Mouse (Mus musculus) right cerebral cortex, postnatal 10 days (tissue): Measurements from ENCODE around the gene Slc12a9.

Experiments used
- DNase-seq, 2 experiments: peaks; one replicate each; pipeline ENCODE4 v3.0.0; 2021; ENCODE audit warnings: low spot score in 2 of 2

The Slc12a9 gene

GRCm38 (mm10) chr5:137346388-137346787 lies 13.0 kb upstream of the Slc12a9 start:
- DNase-seq = no peak

DNA sequence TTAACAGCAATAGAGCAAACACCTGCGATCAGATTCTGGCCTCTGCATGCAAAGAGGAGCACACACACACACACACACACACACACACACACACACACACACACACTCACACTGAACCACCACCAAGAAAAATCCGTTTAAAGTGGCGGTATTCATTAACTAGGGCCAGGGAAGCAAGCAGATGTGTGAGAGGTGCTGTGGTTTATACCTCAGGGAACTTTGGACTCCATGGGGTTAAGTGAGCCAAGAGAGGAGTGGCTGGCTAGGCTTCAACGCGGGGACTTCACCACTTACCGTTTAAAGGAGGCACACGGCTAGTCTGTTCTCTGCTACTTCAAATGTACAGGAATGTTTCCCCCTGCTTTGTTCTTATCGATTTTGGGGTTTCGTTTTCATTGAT lies 12.4 kb upstream of the Slc12a9 start:
- no peak for DNase-seq

DNA sequence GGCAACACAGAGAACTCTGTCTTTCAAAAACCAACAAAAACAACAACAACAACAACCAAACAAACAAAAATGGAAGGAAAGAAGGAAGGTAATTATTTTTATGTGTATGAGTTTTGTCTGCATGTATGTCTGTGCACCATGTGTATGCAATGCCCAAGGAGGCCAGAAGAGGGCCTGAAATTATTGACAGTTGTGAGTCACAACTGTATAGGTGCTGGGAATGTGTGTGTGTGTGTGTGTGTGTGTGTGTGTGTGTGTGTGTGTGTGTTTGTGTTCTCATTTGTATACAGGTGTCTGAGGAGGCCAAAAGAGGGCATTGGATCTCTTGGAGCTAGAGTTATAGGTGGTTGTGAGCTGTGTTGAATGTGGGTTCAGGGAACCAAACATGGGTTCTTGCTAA lies 10.5 kb upstream of the Slc12a9 start:
- DNase-seq = no peak

DNA sequence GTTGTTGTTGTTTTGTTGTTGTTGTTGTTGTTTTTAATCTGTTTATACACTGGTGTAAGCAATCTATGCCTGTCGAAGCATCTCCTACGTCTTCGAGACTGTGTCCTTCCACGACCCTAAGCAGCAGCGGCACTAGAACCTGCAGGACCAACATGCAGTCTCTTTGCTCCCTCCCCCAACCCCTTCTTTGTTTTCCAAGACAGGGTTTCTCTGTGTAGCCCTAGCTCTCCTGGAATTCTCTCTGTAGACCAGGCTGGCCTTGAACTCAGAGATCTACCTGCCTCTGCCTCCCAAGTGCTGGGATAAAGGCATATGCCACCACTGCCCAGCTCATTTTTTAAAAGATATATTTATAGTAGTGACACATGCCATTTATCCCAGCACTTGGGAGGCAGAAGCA lies 10.0 kb upstream of the Slc12a9 start:
- DNase-seq = no peak

- DNase-seq = no peak
Observed at GRCm38 (mm10) chr5:137342407-137343012, 9.1 kb upstream of the Slc12a9 start.

GRCm38 (mm10) chr5:137340222-137340621 lies 6.8 kb upstream of the Slc12a9 start:
- DNase-seq = no peak

- DNase-seq = peak in 1 of 2 experiments; percentile 61
Observed at GRCm38 (mm10) chr5:137339290-137339979, 6.0 kb upstream of the Slc12a9 start.

- DNase-seq = no peak
Observed at GRCm38 (mm10) chr5:137338663-137339289, 5.4 kb upstream of the Slc12a9 start.

GRCm38 (mm10) chr5:137338256-137338655 lies 4.9 kb upstream of the Slc12a9 start:
- peak; percentile 96 for DNase-seq

DNA sequence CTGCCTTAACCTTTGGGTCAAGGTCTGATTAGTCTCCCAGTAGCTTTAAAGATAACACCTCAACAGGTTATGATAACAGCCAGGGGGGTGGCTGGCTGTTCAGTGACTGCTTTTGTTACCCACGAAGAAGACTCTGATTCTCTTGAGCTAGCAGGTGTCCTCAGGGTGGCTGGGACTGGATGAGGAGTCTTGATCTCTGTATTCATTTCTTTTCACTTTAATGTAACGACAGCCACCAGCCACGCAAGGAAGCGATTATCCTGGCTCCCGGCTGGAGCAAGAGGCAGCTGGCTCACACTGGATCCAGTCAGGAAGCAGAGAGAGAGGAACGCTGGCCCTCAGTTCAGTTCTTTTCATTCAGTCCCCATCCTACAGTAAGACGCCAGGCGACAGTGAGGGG lies 3.8 kb upstream of the Slc12a9 start:
- DNase-seq = no peak

DNA sequence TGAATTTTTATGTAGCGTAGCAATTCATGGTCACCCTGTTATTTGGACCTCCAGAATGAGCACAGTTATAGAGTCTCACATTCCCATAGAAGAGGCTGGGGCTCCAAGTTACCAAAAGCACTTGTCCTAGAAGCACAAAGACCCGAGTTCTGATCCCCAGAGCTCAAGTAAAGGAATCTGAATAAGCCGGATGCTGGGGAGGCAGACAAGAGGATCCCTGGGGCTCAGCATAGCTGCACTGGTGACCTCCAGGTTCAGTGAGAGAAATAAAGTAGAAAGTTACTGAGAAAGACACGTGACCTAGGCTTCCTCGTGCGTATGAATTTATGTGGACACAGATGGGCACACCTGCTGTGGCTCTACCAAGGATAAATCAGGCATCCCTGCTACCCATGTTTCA lies 1.7 kb upstream of the Slc12a9 start:
- DNase-seq = no peak

DNA sequence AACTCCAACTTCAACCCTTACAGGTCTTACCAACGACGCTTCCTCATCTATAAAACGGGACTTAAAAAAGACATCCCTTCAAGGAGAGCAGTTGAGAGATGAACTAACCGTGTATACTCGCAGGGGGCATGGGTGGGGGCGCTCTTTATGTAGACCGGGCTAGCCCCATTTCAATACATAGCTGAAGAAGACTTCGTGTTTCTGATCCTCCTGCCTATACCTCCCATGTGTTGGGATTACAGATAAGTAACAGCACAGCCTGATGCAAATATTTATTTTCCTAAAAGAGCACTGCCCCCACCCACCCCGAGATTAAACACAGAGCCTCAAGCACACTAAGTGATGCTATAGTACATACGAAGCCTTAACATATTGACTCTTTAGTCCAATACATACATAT lies 920 bp upstream of the Slc12a9 start:
- no peak for DNase-seq

DNA sequence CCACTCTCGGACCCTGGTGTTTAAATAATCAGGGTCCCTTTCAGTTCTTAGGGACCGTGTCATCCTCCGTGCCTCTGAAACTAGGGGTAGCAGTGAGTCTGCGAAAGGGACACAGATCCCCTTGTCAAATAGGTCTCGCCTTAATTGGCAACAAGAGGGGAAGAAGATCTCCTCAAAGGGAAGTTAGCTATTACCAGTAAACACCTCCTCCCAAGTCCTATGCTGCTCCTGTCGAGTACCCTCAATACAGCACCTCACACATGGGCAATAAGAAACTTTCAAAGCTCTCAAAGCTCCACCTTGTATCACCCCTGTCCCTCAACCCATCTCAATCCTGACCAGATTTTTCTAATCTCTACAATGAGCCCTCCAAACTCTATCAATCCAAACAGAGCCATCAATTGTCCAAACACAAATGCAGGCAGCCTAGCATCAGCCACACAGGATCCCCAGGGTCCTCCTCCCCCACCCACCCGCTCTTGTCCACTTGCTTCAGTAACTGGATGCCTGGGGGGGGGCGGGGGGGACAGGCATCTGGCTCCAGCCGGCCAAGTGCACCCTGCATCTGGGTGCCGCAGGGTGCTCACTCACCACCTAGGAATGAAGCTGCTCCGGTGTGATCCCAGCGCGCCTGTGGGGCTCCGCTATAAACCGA lies 413 bp downstream of the Slc12a9 start:
- DNase-seq = no peak

GRCm38 (mm10) chr5:137330910-137331309 lies 2.5 kb downstream of the Slc12a9 start:
- no peak for DNase-seq

GRCm38 (mm10) chr5:137320996-137321395 lies 12.4 kb downstream of the Slc12a9 start:
- no peak for DNase-seq

GRCm38 (mm10) chr5:137318570-137318969 lies 14.8 kb downstream of the Slc12a9 start:
- DNase-seq = no peak

DNA sequence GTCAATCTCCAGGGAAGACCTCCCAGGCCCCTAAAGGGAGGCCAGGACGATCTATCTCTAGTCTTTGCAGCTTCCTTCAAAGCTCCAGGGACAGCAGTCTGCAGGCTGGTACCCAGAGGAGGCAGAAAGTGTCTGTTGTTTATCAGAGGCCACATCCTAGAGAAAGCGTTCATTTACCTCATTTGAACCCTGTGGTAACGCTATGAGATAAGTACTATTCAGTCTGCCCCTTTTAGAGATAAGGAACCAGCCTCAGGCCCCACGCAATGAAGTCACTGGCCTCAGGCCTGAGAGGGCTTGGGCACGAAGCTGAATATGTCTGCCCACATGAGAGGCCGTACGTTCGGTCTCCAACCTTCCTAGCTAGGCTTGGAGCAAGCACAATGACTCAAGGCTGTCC lies 16.0 kb downstream of the Slc12a9 start:
- no peak for DNase-seq

DNA sequence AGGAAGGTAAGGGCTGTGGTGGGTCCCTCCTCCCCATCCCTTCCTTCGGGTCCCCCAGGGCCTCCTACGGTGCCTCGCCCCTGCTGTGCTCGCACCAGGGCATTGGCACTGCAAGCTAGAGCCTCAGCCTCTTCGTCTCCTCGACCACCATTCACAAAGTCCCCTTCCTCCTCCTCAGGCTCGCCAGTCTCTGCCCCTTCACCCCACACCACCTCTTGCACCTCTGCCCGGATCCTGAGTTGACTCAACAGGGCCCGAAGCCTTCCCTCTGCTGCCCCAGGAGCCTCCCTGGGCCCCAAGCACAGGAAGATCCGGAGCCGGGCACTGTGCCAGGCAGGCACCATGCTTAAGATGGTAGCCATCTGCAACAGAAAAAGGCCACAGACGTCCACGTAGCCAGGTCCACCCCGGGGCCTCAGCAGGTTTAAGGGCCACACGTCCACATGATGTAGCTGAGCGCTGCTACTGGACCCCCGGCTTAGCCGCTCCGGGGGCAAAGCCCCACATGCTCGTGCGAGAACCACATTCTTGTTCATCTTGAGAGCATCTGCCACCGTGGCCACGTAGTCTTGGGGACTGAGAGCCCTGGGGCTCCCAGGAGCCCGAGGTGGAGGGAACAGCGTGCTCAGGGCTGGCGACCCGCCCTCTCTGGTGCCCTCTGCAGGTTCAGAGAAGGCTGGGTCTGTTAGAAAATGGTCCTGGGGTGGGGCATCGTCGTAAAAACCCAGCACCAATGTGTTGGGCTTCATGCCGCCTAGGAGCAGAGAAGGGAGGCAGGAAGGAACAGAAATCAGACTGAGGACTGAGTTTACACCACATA lies 18.1 kb downstream of the Slc12a9 start:
- DNase-seq = no peak

DNA sequence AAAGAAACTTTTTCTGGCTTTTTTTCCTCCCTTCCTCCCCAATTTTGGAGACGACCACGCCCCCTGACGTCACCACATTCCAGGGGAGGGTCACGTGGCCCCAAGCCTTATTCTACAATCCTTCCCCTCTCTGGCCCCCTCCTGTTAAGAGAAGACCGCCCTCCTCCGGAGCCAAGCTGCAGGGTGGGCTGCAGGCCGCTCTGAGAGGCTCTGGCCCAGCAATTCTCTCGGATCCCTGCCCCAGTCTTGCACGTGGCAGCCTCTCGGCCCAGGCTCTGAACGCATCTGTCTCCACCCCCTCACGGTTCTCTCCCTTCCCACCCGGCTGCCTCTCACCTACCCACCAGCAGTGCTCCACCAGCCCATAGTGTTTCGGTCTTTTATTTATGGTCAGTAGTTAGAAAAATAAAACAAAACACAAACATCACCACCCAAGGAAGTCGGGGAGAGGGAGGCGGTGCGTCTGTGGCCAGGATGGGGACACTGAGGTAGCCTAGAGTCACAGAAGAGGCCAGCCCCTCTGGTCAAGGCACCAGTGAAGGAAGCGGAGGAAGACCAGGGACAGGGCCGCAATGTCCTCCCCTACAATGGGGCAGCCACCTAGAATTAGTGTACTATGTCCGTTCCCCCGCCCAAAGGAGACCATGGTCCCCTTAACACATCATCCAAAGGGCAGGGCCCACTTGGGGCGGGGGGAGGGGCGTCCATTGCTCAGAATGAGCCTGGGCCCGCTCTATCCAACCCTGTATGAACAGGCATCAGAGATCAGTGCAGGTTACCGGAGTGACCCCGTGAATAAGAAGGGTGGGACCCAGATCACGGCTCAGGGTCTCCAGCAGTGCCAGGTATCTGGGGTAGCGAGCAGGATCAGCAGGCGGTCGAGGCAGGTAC lies 19.0 kb downstream of the Slc12a9 start, which contains the start of gene Trip6:
TSS of gene Trip6 (minus strand) at position 212 of the 891 bp plus-strand sequence.
- peak; percentile 82 to 84 for DNase-seq

GRCm38 (mm10) chr5:137313466-137314192 lies 19.8 kb downstream of the Slc12a9 start:
- DNase-seq = no peak
